ENCODE assay signal across 8 mouse cellular contexts in the genomic region with DNA sequence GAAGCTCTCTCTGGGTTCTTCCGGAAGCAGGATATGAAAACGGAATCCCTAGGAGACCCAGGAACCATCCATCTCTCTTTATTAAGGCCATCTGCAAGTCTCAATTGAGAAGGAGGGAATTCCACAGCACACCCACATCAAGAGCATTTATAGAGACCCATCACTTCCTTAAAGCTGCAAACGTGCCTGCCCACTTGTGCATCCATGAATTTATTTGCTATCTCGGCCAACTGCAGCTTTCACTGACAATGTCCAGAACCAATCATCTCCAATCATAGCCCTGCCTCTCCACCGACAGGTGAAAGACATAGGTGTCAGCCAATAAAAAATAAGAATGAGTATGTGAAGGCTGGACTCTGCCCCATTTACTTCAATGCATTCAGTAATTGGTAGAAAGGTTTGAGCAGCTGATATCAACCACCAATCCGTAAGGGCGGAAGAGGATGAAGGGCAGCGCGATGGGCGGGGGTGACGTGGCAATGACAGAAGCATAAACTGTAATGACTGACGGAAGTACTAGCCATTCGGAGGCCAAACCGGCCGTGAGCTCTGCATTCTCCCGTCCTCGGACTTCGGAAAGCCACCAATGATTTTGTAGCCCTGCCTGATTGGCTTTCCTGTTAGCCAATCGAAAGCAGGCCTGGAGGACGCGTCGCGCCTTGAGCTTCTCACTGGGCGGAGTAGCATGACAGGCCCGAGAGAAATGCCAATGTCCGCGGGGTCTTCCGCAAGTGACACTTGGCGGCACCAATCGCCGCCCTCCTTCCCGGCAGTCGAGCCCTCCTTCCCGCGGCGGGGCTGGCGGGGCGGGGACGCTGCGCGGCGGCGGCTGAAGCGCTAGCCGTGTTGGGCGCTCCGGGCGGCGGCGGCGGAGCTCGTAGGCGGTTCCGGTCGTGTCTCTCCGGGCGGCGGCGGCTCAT. TPM values are rescaled to one million over a fixed set of nuclear protein-coding genes. Genes with fewer than 3 reads are reported as not detected.
A peak's percentile ranks its signal among the peaks of the same experiment; 100 is the strongest.
DNase-seq lines count a peak whose midpoint lies in the region; ATAC-seq lines count a peak whose summit lies in the region.

A gene (plus strand): TSS at position 919 of the 920 bp plus-strand sequence.

- peak within 1 kb of the TSS; percentile 80 for H3K4me3 ChIP-seq in hindbrain, embryonic 15.5 days

- no peaks in the 10 kb centered on the region for H3K9me3 ChIP-seq in hindbrain, embryonic 15.5 days

- ATAC-seq in hindbrain, embryonic 15.5 days (ENCODE audit: low FRiP score, low read depth), result peak; percentile 99

- peak; percentile 98 for DNase-seq in T-cell, adult 2 months (ENCODE audit: low spot score)
- peak; percentile 99 for DNase-seq in cerebellum, postnatal 36 days
- DNase-seq in frontal cortex, postnatal 36 days (ENCODE audit: low spot score in 2 of 2), result peak; percentile 99 to 100
- DNase-seq in left cerebral cortex, adult 11 months (ENCODE audit: low spot score), result peak; percentile 100
- DNase-seq in lung, postnatal 4 days, result peak; percentile 100
- DNase-seq in retina, postnatal 7 days (ENCODE audit: low read depth, low spot score), result peak; percentile 99
- peak; percentile 95 for DNase-seq in urinary bladder, adult 2 months (ENCODE audit: low spot score)

- peak within 1 kb of the TSS; percentile 90 for H3K9ac ChIP-seq in hindbrain, embryonic 15.5 days

- H3K4me2 ChIP-seq in hindbrain, embryonic 15.5 days, result peak within 1 kb of the TSS; percentile 89

- peak within 1 kb of the TSS; percentile 91 for H3K27ac ChIP-seq in hindbrain, embryonic 15.5 days (replicated peaks)

- peaks cover 23% of the 10 kb centered on the region for H3K4me1 ChIP-seq in hindbrain, embryonic 15.5 days (replicated peaks)

- no peaks in the 10 kb centered on the region for H3K27me3 ChIP-seq in hindbrain, embryonic 15.5 days

- under 1% methylated on average over 55 of the region's 59 CpGs for WGBS in hindbrain, embryonic 15.5 days

- peaks cover 3% of the 10 kb centered on the region for H3K36me3 ChIP-seq in hindbrain, embryonic 15.5 days

RNA-seq across cellular contexts. Expression of the gene that starts here (rescaled TPM):
- 3.4 and 3.7 TPM in 2 replicates for polyA plus RNA-seq in hindbrain, embryonic 15.5 days (2015; fragmentation: Nextera tagmentation; extraction: Ambion mirVana)
- 33.2 and 35.0 TPM in 2 replicates for polyA plus RNA-seq in urinary bladder, adult 2 months (2012; rRNA removed)

Comparison
In these comparisons a context has a peak if more than half of its experiments do, and no peak if none do; other contexts are left out.
1. Peak in every context shown above with its lines: DNase-seq, ATAC-seq, H3K4me3 ChIP-seq and H3K27ac ChIP-seq.